Mouse (Mus musculus): ENCODE results near the gene Atp5j2. TPM values are rescaled to one million over a fixed set of nuclear protein-coding genes. Genes with fewer than 3 reads are reported as not detected.
A peak's percentile ranks its signal among the peaks of the same experiment; 100 is the strongest.

The Atp5j2 gene
- total and polyA plus RNA-seq, 3 experiments, result 493 to 733 (median 543) TPM

DNA sequence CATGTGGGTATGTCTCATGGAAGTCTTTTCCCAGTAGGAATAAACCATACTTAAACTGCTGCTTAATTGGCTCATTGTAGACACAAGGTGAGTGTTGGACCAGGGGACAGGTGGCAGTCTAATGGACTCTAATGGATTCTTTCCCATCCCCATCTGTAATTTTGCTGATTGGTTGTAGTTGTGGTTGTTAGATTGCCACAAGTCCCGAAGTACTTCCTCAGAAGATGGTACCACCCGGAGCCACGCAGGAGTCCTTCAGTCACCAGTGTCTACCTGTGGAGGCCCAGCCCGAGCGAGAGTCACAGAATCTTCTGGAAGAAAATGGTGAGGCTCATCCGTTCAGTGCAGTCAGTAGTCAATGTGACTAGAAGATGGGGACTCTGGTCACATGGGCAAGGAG is 15.5 kb upstream of the Atp5j2 start:
- Histone ChIP-seq H3K9ac (ENCODE audit: control insufficient read depth, low read depth, low read length, poor library complexity, severe bottlenecking) (no peak overlapping the region; the same call in 1 of the 2 replicates), H3K9me3 (replicated peaks; ENCODE audit: insufficient read depth, low read length) (no peaks in the 10 kb centered on the region), H3K4me3 (ENCODE audit: control insufficient read depth in 1 of 2, insufficient read depth in 1 of 2, low read depth in 2 of 2, low read length in 2 of 2) (no peak overlapping the region), H3K36me3 (ENCODE audit: control insufficient read depth in 1 of 2, insufficient read depth in 2 of 2, low read length in 2 of 2) (peaks cover 0 to 20% of the 10 kb centered on the region in 2 experiments; a peak in 2 of 4 replicates), H3K79me2 (ENCODE audit: control insufficient read depth, insufficient read depth, low read length, poor library complexity) (peaks cover 13% of the 10 kb centered on the region), H3K27me3 (ENCODE audit: control insufficient read depth in 1 of 2, insufficient read depth in 2 of 2, low read length in 2 of 2) (no peaks in the 10 kb centered on the region), H3K27ac (ENCODE audit: control insufficient read depth, low read depth, low read length) (peak overlapping the region; percentile 82; the same call in 1 of the 2 replicates), H3K4me1 (ENCODE audit: control insufficient read depth in 1 of 2, insufficient read depth in 2 of 2, low read length in 2 of 2) (peaks cover 0 to 20% of the 10 kb centered on the region in 2 experiments; a peak in 3 of 4 replicates)
- DNase-seq (ENCODE audit: low read depth, low spot score), result no peak
- TF ChIP-seq ZKSCAN1 (IDR thresholded peaks at IDR 0.05; ENCODE audit: low read depth, low read length), result no peak
- TF ChIP-seq POLR2AphosphoS2 (IDR thresholded peaks at IDR 0.05; ENCODE audit: low read length), result no peak
- TF ChIP-seq TBP (IDR thresholded peaks at IDR 0.05; ENCODE audit: low read depth, low read length), result no peak
- no peak; the same call in 1 of the 2 replicates for TF ChIP-seq USF1 (IDR thresholded peaks at IDR 0.05; ENCODE audit: low read depth, low read length)
- no peak for TF ChIP-seq NELFE (IDR thresholded peaks at IDR 0.05; ENCODE audit: low read depth, low read length)
- TF ChIP-seq UBTF (IDR thresholded peaks at IDR 0.05; ENCODE audit: borderline replicate concordance, insufficient read depth, low read depth, low read length), result no peak
- no peak for TF ChIP-seq POLR2AphosphoS5 (IDR thresholded peaks at IDR 0.05; ENCODE audit: borderline replicate concordance, low read depth, low read length)

DNA sequence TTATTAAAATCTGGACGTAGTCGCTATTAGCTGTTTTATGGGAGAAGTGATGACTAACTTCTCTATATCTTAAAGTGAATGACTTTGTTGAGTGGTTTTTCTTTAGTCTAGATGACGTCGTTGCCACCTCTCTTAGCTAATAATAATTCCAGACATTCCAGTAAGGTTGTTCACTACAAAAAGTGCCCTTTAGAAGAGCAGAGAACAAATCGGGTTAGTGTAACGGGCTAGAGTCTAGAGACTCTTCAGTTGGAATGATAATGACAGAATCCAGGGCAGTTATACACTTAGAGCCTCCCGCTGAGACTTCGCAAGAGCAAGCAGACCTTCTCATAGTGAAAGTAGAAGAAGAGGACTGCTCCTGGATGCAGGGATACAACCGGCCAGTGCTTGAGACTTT is 13.2 kb upstream of the Atp5j2 start:
- DNase-seq (ENCODE audit: low read depth, low spot score), result no peak
- H3K27ac ChIP-seq (ENCODE audit: control insufficient read depth, low read depth, low read length), result peak overlapping the region; percentile 42
- H3K4me1 ChIP-seq (ENCODE audit: control insufficient read depth in 1 of 2, insufficient read depth in 2 of 2, low read length in 2 of 2), result peaks cover 0 to 25% of the 10 kb centered on the region in 2 experiments; a peak in 3 of 4 replicates
- no peaks in the 10 kb centered on the region for H3K9me3 ChIP-seq (replicated peaks; ENCODE audit: insufficient read depth, low read length)
- peaks cover 25% of the 10 kb centered on the region for H3K79me2 ChIP-seq (ENCODE audit: control insufficient read depth, insufficient read depth, low read length, poor library complexity)
- peaks cover 0 to 27% of the 10 kb centered on the region in 2 experiments; a peak in 2 of 4 replicates for H3K36me3 ChIP-seq (ENCODE audit: control insufficient read depth in 1 of 2, insufficient read depth in 2 of 2, low read length in 2 of 2)
- peak overlapping the region; percentile 78 to 95 for H3K4me3 ChIP-seq (ENCODE audit: control insufficient read depth in 1 of 2, insufficient read depth in 1 of 2, low read depth in 2 of 2, low read length in 2 of 2)
- TF ChIP-seq BHLHE40 (IDR thresholded peaks at IDR 0.05; ENCODE audit: borderline replicate concordance, low read depth, low read length) (no peak), SIN3A (IDR thresholded peaks at IDR 0.05; ENCODE audit: low read length) (0 out of 2 replicates have a peak, but pooled peaks have one; percentile 13), ETS1 (IDR thresholded peaks at IDR 0.05; ENCODE audit: low read depth, low read length) (peak; percentile 24; the same call in 1 of the 2 replicates)
- H3K9ac ChIP-seq (ENCODE audit: control insufficient read depth, low read depth, low read length, poor library complexity, severe bottlenecking), result peak overlapping the region; percentile 82
- no peaks in the 10 kb centered on the region for H3K27me3 ChIP-seq (ENCODE audit: control insufficient read depth in 1 of 2, insufficient read depth in 2 of 2, low read length in 2 of 2)

DNA sequence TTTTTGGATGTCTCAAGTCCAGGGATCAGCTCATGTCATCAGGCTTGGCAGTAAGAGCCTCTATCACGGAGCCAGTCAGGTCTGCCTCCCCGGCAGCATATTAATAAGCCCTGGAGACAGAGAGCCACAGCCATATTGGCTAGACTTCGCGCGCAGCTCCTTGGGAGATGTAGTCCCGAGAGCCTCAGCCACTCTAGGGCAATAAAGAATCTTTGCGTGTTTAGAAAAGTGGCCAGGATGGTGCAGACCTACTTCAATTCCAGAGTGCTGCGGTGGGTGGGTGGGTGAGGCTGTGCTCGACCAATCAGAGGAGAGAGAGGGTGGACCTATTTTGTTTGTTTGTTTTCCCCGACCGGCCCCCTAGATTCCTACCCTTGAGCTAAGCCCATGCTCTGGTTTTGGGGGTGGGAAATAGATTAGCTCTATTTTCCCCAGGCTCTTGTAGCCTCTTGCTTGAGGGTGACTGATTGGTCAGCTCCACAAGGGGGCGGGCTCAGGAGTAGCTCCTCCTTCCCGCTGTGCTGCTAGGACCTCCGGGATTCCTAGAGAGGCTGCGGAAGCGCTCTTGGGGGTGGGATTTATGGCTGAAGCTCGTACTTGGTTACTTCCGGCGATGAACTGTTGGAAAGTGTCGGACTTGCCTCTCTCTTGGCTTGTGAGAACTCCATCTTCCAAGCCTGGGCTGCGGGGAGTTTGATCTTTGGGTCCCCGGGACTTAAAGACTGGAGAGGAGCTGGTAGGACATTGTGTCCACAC is 12.3 kb upstream of the Atp5j2 start, which contains the start of gene Zkscan5:
TSS of gene Zkscan5 (plus strand) at position 627 of the 756 bp plus-strand sequence.
- H3K4me3 ChIP-seq (ENCODE audit: control insufficient read depth in 1 of 2, insufficient read depth in 1 of 2, low read depth in 2 of 2, low read length in 2 of 2), result peak within 1 kb of the TSS; percentile 78 to 95
- peak within 1 kb of the TSS; percentile 82 for H3K9ac ChIP-seq (ENCODE audit: control insufficient read depth, low read depth, low read length, poor library complexity, severe bottlenecking)
- peaks cover 28% of the 10 kb centered on the region for H3K79me2 ChIP-seq (ENCODE audit: control insufficient read depth, insufficient read depth, low read length, poor library complexity)
- no peaks in the 10 kb centered on the region for H3K9me3 ChIP-seq (replicated peaks; ENCODE audit: insufficient read depth, low read length)
- no peaks in the 10 kb centered on the region for H3K27me3 ChIP-seq (ENCODE audit: control insufficient read depth in 1 of 2, insufficient read depth in 2 of 2, low read length in 2 of 2)
- peaks cover 0 to 25% of the 10 kb centered on the region in 2 experiments; a peak in 2 of 4 replicates for H3K36me3 ChIP-seq (ENCODE audit: control insufficient read depth in 1 of 2, insufficient read depth in 2 of 2, low read length in 2 of 2)
- H3K27ac ChIP-seq (ENCODE audit: control insufficient read depth, low read depth, low read length), result peak within 1 kb of the TSS; percentile 87
- H3K4me1 ChIP-seq (ENCODE audit: control insufficient read depth in 1 of 2, insufficient read depth in 2 of 2, low read length in 2 of 2), result peaks cover 0 to 27% of the 10 kb centered on the region in 2 experiments; a peak in 3 of 4 replicates
- peak; percentile 100 for DNase-seq (ENCODE audit: low read depth, low spot score)
- TF ChIP-seq MXI1 (IDR thresholded peaks at IDR 0.05; ENCODE audit: low read depth, low read length) (peak; percentile 77), TAL1 (IDR thresholded peaks at IDR 0.05; ENCODE audit: low read length) (no peak), GABPA (IDR thresholded peaks at IDR 0.05; ENCODE audit: low read depth, low read length) (peak; percentile 81; the same call in 1 of the 2 replicates), MEF2A (IDR thresholded peaks at IDR 0.05; ENCODE audit: extremely low read depth, insufficient replicate concordance, low read depth, low read length, poor library complexity, severe bottlenecking) (no peak), ETS1 (IDR thresholded peaks at IDR 0.05; ENCODE audit: low read depth, low read length) (peak; percentile 72; the same call in 1 of the 2 replicates), TBP (IDR thresholded peaks at IDR 0.05; ENCODE audit: low read depth, low read length) (peak; percentile 86), POLR2AphosphoS5 (IDR thresholded peaks at IDR 0.05; ENCODE audit: borderline replicate concordance, low read depth, low read length) (no peak), RCOR1 (IDR thresholded peaks at IDR 0.05; ENCODE audit: low read depth, low read length) (no peak), GATA1 (IDR thresholded peaks at IDR 0.05; ENCODE audit: low read depth, low read length) (peak; percentile 24; the same call in 1 of the 2 replicates), RAD21 (IDR thresholded peaks at IDR 0.05; ENCODE audit: low read depth, low read length) (no peak), ZMIZ1 (IDR thresholded peaks at IDR 0.05; ENCODE audit: low read depth, low read length) (peak; percentile 26; the same call in 1 of the 2 replicates), USF1 (IDR thresholded peaks at IDR 0.05; ENCODE audit: low read depth, low read length) (peak; percentile 3; the same call in 1 of the 2 replicates), HCFC1 (IDR thresholded peaks at IDR 0.05; ENCODE audit: low read depth, low read length) (peak; percentile 88), SIN3A (IDR thresholded peaks at IDR 0.05; ENCODE audit: low read length) (peak; percentile 94), CHD2 (IDR thresholded peaks at IDR 0.05; ENCODE audit: low read length) (no peak; the same call in 1 of the 2 replicates), POLR2A (IDR thresholded peaks at IDR 0.05; ENCODE audit: control insufficient read depth in 1 of 2, insufficient read depth in 1 of 2, low read depth in 1 of 2, low read length in 2 of 2, poor library complexity in 1 of 2) (peak; percentile 56 to 76; a peak in 3 of 4 replicates), MYC (IDR thresholded peaks at IDR 0.05; ENCODE audit: low read depth, low read length) (peak; percentile 52; the same call in 1 of the 2 replicates)
